ENCODE assay signal across 23 mouse cellular contexts in the genomic region with DNA sequence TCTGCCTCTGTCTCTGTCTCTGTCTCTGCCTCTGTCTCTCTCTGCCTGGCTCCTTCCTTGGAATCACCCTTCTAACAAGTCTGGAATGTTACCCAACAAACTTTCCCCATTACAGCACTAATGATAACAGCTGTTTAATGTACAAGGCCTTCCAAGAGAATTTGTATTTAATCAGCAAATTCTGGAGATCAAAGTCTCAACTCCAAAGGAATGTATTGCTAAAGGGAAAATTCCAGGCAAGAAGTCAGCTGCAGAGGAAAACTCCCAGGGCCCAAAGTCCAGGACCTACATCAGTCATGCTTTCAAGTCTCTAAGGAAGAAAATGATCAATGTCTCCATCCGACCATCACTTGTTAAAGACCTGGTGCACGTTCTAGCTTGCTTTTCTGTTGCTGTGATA. TPM values are rescaled to one million over a fixed set of nuclear protein-coding genes. Genes with fewer than 3 reads are reported as not detected.
DNase-seq lines count a peak whose midpoint lies in the region; ATAC-seq and TF ChIP-seq lines count a peak whose summit lies in the region.
"Had no signal": no experiment of that assay in that cellular context is flagged by ENCODE, and none has a peak within 500 bp of the region (broad histone marks: within the 10 kb centered on the region; RNA-seq: fewer than 3 reads in every experiment).

No protein-coding gene starts in this region.

- no peak for ATAC-seq in heart, embryonic 13.5 days (ENCODE audit: extremely low read depth, insufficient number of reproducible peaks, low FRiP score, low TSS enrichment)
- peak; percentile 49 for ATAC-seq in Patski
- no peak for ATAC-seq in forebrain, embryonic 12.5 days (ENCODE audit: low FRiP score)
- ATAC-seq: liver, postnatal 0 days had no signal

- in situ Hi-C loops in Patski (cut with MboI; ENCODE audit: low pct_unique_long_range_greater_than_20kb): no loop called here

- no peaks in the 10 kb centered on the region for H3K27me3 ChIP-seq in heart, embryonic 13.5 days (replicated peaks)
- H3K27me3 ChIP-seq in Patski: no peaks in the 10 kb centered on the region
- H3K27me3 ChIP-seq in forebrain, embryonic 12.5 days: no peaks in the 10 kb centered on the region
- H3K27me3 ChIP-seq: embryonic facial prominence, embryonic 12.5 days; hindbrain, embryonic 12.5 days; limb, embryonic 13.5 days; midbrain, embryonic 12.5 days had no signal

- WGBS in heart, embryonic 13.5 days: 59% methylated on average over 2 of the region's 2 CpGs
- WGBS in forebrain, embryonic 12.5 days: 90% methylated on average over 2 of the region's 2 CpGs

- H3K4me2 ChIP-seq in heart, embryonic 13.5 days: no peak overlapping the region
- H3K4me2 ChIP-seq in forebrain, embryonic 12.5 days: no peak overlapping the region
- H3K4me2 ChIP-seq: embryonic facial prominence, embryonic 12.5 days; hindbrain, embryonic 12.5 days; limb, embryonic 13.5 days; midbrain, embryonic 12.5 days had no signal

- POLR2A ChIA-PET in Patski (lab: Charles Lee): interaction anchor here (1.0 kb wide), 1 partner anchor 8 kb away, joined by 4 read pairs; no protein-coding TSS in a partner anchor

- 0 out of 2 replicates have a peak overlapping the region, but pooled peaks have one; percentile 12 for H3K27ac ChIP-seq in heart, embryonic 13.5 days (replicated peaks)
- H3K27ac ChIP-seq in forebrain, embryonic 12.5 days: no peak overlapping the region
- H3K27ac ChIP-seq: embryonic facial prominence, embryonic 12.5 days; forebrain, embryonic 10.5 days; hindbrain, embryonic 12.5 days; limb, embryonic 13.5 days; midbrain, embryonic 12.5 days had no signal

- H3K9ac ChIP-seq in heart, embryonic 13.5 days: no peak overlapping the region
- H3K9ac ChIP-seq in forebrain, embryonic 12.5 days: no peak overlapping the region
- H3K9ac ChIP-seq: embryonic facial prominence, embryonic 12.5 days; hindbrain, embryonic 12.5 days; limb, embryonic 13.5 days; liver, postnatal 0 days; midbrain, embryonic 12.5 days had no signal

- H3K9me3 ChIP-seq in heart, embryonic 13.5 days: no peaks in the 10 kb centered on the region
- H3K9me3 ChIP-seq in forebrain, embryonic 12.5 days: no peaks in the 10 kb centered on the region
- H3K9me3 ChIP-seq: embryonic facial prominence, embryonic 12.5 days; forebrain, embryonic 10.5 days; hindbrain, embryonic 12.5 days; limb, embryonic 13.5 days; midbrain, embryonic 12.5 days had no signal

- H3K36me3 ChIP-seq in heart, embryonic 13.5 days: no peaks in the 10 kb centered on the region
- no peaks in the 10 kb centered on the region for H3K36me3 ChIP-seq in forebrain, embryonic 12.5 days (replicated peaks)
- H3K36me3 ChIP-seq: embryonic facial prominence, embryonic 12.5 days; forebrain, embryonic 10.5 days; hindbrain, embryonic 12.5 days; limb, embryonic 13.5 days; midbrain, embryonic 12.5 days had no signal

- H3K4me1 ChIP-seq in heart, embryonic 13.5 days: peaks cover 63% of the 10 kb centered on the region
- peaks cover 19% of the 10 kb centered on the region for H3K4me1 ChIP-seq in forebrain, embryonic 12.5 days

- intact Hi-C loops in heart, postnatal 36 days (cut with DNase I): no loop called here
- intact Hi-C loops in left cerebral cortex, postnatal 10 days (cut with DNase I): no loop called here

- DNase-seq in heart, postnatal 36 days: no peak
- DNase-seq in Patski (ENCODE audit: low read depth, low spot score): no peak
- DNase-seq in kidney, adult 8-10 months: peak; percentile 71 to 84
- DNase-seq in kidney, postnatal 4 days: peak; percentile 24 to 61
- no peak for DNase-seq in left cerebral cortex, postnatal 10 days (ENCODE audit: extremely low spot score in 1 of 2, low spot score in 2 of 2)
- DNase-seq: adrenal gland, adult 2 months; cerebellum, adult 11 months; gastrocnemius, postnatal 25 days; liver, postnatal 0 days; right cerebral cortex, adult 18-20 months; thymus, postnatal 25 days had no signal

- CTCF ChIA-PET in Patski (lab: Charles Lee): no interaction called here

- H3K4me3 ChIP-seq in heart, embryonic 13.5 days: no peak overlapping the region
- H3K4me3 ChIP-seq in forebrain, embryonic 12.5 days (replicated peaks): no peak overlapping the region
- H3K4me3 ChIP-seq: embryonic facial prominence, embryonic 12.5 days; forebrain, embryonic 10.5 days; hindbrain, embryonic 12.5 days; limb, embryonic 13.5 days; midbrain, embryonic 12.5 days; myocyte had no signal

- no peak for TF ChIP-seq CTCF in Patski (IDR thresholded peaks at IDR 0.05)

RNA-seq across cellular contexts. Expression of a gene that starts 48.6 kb away (rescaled TPM):
- polyA plus RNA-seq in heart, embryonic 13.5 days (2015; fragmentation: Nextera tagmentation; extraction: Ambion mirVana): 105 and 125 TPM in 2 replicates
- 10 to 100 TPM; 19.8 to 21.3 TPM for total RNA-seq in heart, postnatal 36 days (2021)
- polyA plus RNA-seq in Patski (2021): not detected
- 0.26 TPM in 1 of 2 replicates, not detected in the other for polyA plus RNA-seq in forebrain, embryonic 12.5 days (2016; fragmentation: Nextera tagmentation; extraction: Ambion mirVana)
- not detected for total RNA-seq in left cerebral cortex, postnatal 10 days (2021)
- total RNA-seq: gastrocnemius, postnatal 25 days; left cerebral cortex, adult 18-20 months; neutrophil, adult 5-6 weeks had no signal
- polyA plus RNA-seq: adrenal gland, adult 2 months; intestine, embryonic 14.5 days; liver, postnatal 0 days; midbrain, embryonic 12.5 days; myocyte; spleen, adult 2 months had no signal

Comparison
In these comparisons a context has a peak if more than half of its experiments do, and no peak if none do; other contexts are left out.
1. DNase-seq: peak in kidney, adult 8-10 months (2 of 2) and kidney, postnatal 4 days (2 of 2); none in heart, postnatal 36 days (0 of 2), Patski (single experiment) and left cerebral cortex, postnatal 10 days (0 of 2).
2. RNA of a gene that starts 48.6 kb away (polyA plus RNA-seq): 105 to 125 TPM in heart, embryonic 13.5 days; 0.26 TPM in forebrain, embryonic 12.5 days and not detected in Patski (single experiment); every median in the first group is over 10 times any median in the second.